In the genomic region with DNA sequence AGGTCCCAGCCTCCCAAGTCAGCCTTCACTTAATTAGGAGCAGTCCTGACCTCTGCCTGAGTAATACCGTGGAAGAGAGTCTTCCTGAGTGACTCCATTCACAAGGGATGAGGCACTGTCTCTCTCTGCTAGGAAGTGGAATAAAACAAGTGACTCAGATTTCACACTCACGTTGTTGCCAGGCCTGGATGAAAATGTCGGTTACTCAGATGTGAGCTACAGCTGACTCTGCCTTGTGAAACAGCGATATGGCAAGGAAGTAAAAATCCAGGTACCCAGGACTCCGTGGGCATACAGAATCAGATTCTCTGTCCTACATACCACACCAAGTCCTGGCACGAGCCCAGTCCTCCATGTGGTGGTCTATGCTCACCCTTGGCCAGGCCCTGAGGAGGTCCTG, we compare ENCODE assay signal across 15 mouse cellular contexts.
DNase-seq lines count a peak whose midpoint lies in the region; ATAC-seq lines count a peak whose summit lies in the region.
"Had no signal": no experiment of that assay in that cellular context is flagged by ENCODE, and none has a peak within 500 bp of the region (broad histone marks: within the 10 kb centered on the region; RNA-seq: fewer than 3 reads in every experiment).

No protein-coding gene starts in this region.

- DNase-seq in frontal cortex, adult 2 months (ENCODE audit: extremely low spot score in 1 of 2, low spot score in 1 of 2): peak; percentile 42 to 85
- no peak for DNase-seq in frontal cortex, postnatal 10 days (ENCODE audit: low spot score in 2 of 2)
- peak; percentile 62 to 71 for DNase-seq in right cerebral cortex, adult 2 months (ENCODE audit: low spot score in 2 of 2)
- DNase-seq in right cerebral cortex, postnatal 14 days: no peak
- DNase-seq in left cerebral cortex, postnatal 14 days (ENCODE audit: low spot score in 2 of 2): peak; percentile 44 to 49
- DNase-seq in lung, adult 18-20 months: no peak
- DNase-seq: cerebellum, adult 8-10 months; heart, postnatal 4 days; kidney, adult 8-10 months; kidney, postnatal 4 days; lung, postnatal 14 days; retina, postnatal 1 day had no signal

- intact Hi-C loops in left cerebral cortex, postnatal 14 days (cut with DNase I): no loop called here

- ATAC-seq in megakaryocyte progenitor cell, adult 5-6 weeks (replicated peaks; ENCODE audit: poor library complexity): no peak
- ATAC-seq: activated CD4-positive, CD25-positive, alpha-beta regulatory T cell, adult 4 months; forebrain, embryonic 16.5 days had no signal

Comparison
In these comparisons a context has a peak if more than half of its experiments do, and no peak if none do; other contexts are left out.
1. DNase-seq: peak in frontal cortex, adult 2 months (2 of 2), right cerebral cortex, adult 2 months (2 of 2) and left cerebral cortex, postnatal 14 days (2 of 2); none in frontal cortex, postnatal 10 days (0 of 2), right cerebral cortex, postnatal 14 days (single experiment) and lung, adult 18-20 months (0 of 2).